Mouse (Mus musculus) MEL (cell line): ENCODE measurements around the gene Tnrc6c. TPM values are rescaled to one million over a fixed set of nuclear protein-coding genes. Genes with fewer than 3 reads are reported as not detected.
A peak's percentile ranks its signal among the peaks of the same experiment; 100 is the strongest.

Experiments
- DNase-seq: peaks from one replicate; pipeline ENCODE4 v3.0.0; 2011; ENCODE audit warnings: low read depth, low spot score
- H3K27ac ChIP-seq: 2 replicates; pipeline ENCODE4 v1.5.1; 2012; ENCODE audit warnings: low read depth, mild to moderate bottlenecking, control low read depth, low read length, moderate library complexity; ENCODE audit not compliant: control insufficient read depth
- H3K27me3 ChIP-seq, 2 experiments: fragments of 150-350 bp in 1 of 2; sonication (generic) in 1 of 2; 2 replicates each; pipeline ENCODE4 v1.6.1; 2012; ENCODE audit warnings: low read length in 2 of 2, mild to moderate bottlenecking in 2 of 2, improper control_type of control experiment in 1 of 2, moderate library complexity in 1 of 2; ENCODE audit not compliant: insufficient read depth in 2 of 2, control insufficient read depth in 1 of 2
- H3K36me3 ChIP-seq, 2 experiments: 2 replicates each; pipeline ENCODE4 v1.6.1; 2012 to 2014; ENCODE audit warnings: low read length in 2 of 2, improper control_type of control experiment in 1 of 2, inconsistent platforms in 1 of 2, mild to moderate bottlenecking in 1 of 2; ENCODE audit not compliant: insufficient read depth in 2 of 2, control insufficient read depth in 1 of 2
- H3K4me1 ChIP-seq, 2 experiments: fragments of 150-350 bp in 1 of 2; sonication (generic) in 1 of 2; 2 replicates each; pipeline ENCODE4 v1.6.1; 2012; ENCODE audit warnings: low read length in 2 of 2, improper control_type of control experiment in 1 of 2, mild to moderate bottlenecking in 1 of 2; ENCODE audit not compliant: insufficient read depth in 2 of 2, control insufficient read depth in 1 of 2
- H3K4me3 ChIP-seq, 2 experiments: fragments of 150-350 bp in 1 of 2; sonication (generic) in 1 of 2; 2 replicates each; pipeline ENCODE4 v1.5.1; 2012; ENCODE audit warnings: low read depth in 2 of 2, low read length in 2 of 2, mild to moderate bottlenecking in 2 of 2, moderate library complexity in 2 of 2, control low read depth in 1 of 2, improper control_type of control experiment in 1 of 2; ENCODE audit not compliant: control insufficient read depth in 1 of 2, insufficient read depth in 1 of 2
- H3K79me2 ChIP-seq: 2 replicates; pipeline ENCODE4 v1.6.1; 2012; ENCODE audit warnings: mild to moderate bottlenecking, low read length, moderate library complexity; ENCODE audit not compliant: control insufficient read depth, poor library complexity, insufficient read depth
- H3K9ac ChIP-seq: 2 replicates; pipeline ENCODE4 v1.6.1; 2012; ENCODE audit warnings: low read depth, mild to moderate bottlenecking, control low read depth, low read length, moderate library complexity; ENCODE audit not compliant: control insufficient read depth, poor library complexity, severe bottlenecking
- H3K9me3 ChIP-seq: fragments of 150-350 bp; sonication (generic); replicated peaks from 2 replicates; pipeline ENCODE4 v1.6.1; 2012; ENCODE audit warnings: mild to moderate bottlenecking, low read length, improper control_type of control experiment, moderate library complexity; ENCODE audit not compliant: insufficient read depth
- E2F4 ChIP-seq: IDR thresholded peaks from 2 replicates; pipeline ENCODE4 v1.6.1; 2011; ENCODE audit warnings: low read depth, low read length, improper control_type of control experiment, borderline replicate concordance
- ETS1 ChIP-seq: IDR thresholded peaks from 2 replicates; pipeline ENCODE4 v1.6.1; 2012; ENCODE audit warnings: low read depth, mild to moderate bottlenecking, inconsistent platforms, low read length, improper control_type of control experiment, moderate library complexity
- GABPA ChIP-seq: IDR thresholded peaks from 2 replicates; pipeline ENCODE4 v1.6.1; 2012; ENCODE audit warnings: low read depth, mild to moderate bottlenecking, inconsistent platforms, low read length, improper control_type of control experiment, moderate library complexity
- KAT2A ChIP-seq: conservative IDR thresholded peaks from 2 replicates; pipeline ENCODE4 v1.6.1; 2012; ENCODE audit warnings: low read depth, low read length, improper control_type of control experiment, inconsistent platforms
- MAFK ChIP-seq: IDR thresholded peaks from 2 replicates; pipeline ENCODE4 v1.6.1; 2011; ENCODE audit warnings: low read depth, mild to moderate bottlenecking, low read length, improper control_type of control experiment, borderline replicate concordance
- MAX ChIP-seq: IDR thresholded peaks from 2 replicates; pipeline ENCODE4 v1.6.1; 2011; ENCODE audit warnings: low read length, improper control_type of control experiment
- MEF2A ChIP-seq: IDR thresholded peaks from 2 replicates; pipeline ENCODE4 v1.6.1; 2014; ENCODE audit warnings: low read depth, mild to moderate bottlenecking, inconsistent platforms, low read length, improper control_type of control experiment; ENCODE audit not compliant: poor library complexity, insufficient replicate concordance, severe bottlenecking; ENCODE audit errors: extremely low read depth
- MXI1 ChIP-seq: IDR thresholded peaks from 2 replicates; pipeline ENCODE4 v1.6.1; 2011; ENCODE audit warnings: mild to moderate bottlenecking, low read depth, low read length, improper control_type of control experiment
- MYB ChIP-seq: IDR thresholded peaks from 2 replicates; pipeline ENCODE4 v1.6.1; 2011; ENCODE audit warnings: mild to moderate bottlenecking, low read depth, low read length, improper control_type of control experiment
- MYC ChIP-seq: IDR thresholded peaks from 2 replicates; pipeline ENCODE4 v1.6.1; 2011; ENCODE audit warnings: low read depth, mild to moderate bottlenecking, low read length, improper control_type of control experiment, moderate library complexity
- POLR2A ChIP-seq, 2 experiments: IDR thresholded peaks; 2 replicates each; pipeline ENCODE4 v1.6.1; 2011 to 2012; ENCODE audit warnings: low read length in 2 of 2, mild to moderate bottlenecking in 2 of 2, control low read depth in 1 of 2, improper control_type of control experiment in 1 of 2, low read depth in 1 of 2, moderate library complexity in 1 of 2; ENCODE audit not compliant: control insufficient read depth in 1 of 2, insufficient read depth in 1 of 2, poor library complexity in 1 of 2
- POLR2AphosphoS2 ChIP-seq: IDR thresholded peaks from 2 replicates; pipeline ENCODE4 v1.6.1; 2011; ENCODE audit warnings: low read length, improper control_type of control experiment
- POLR2AphosphoS5 ChIP-seq: IDR thresholded peaks from 2 replicates; pipeline ENCODE4 v1.6.1; 2012; ENCODE audit warnings: low read depth, borderline replicate concordance, mild to moderate bottlenecking, inconsistent platforms, low read length, moderate library complexity, mixed read lengths
- RAD21 ChIP-seq: IDR thresholded peaks from 2 replicates; pipeline ENCODE4 v1.6.1; 2011; ENCODE audit warnings: mild to moderate bottlenecking, low read depth, low read length, improper control_type of control experiment
- SIN3A ChIP-seq: IDR thresholded peaks from 2 replicates; pipeline ENCODE4 v1.6.1; 2012; ENCODE audit warnings: low read length, improper control_type of control experiment, inconsistent platforms
- SMC3 ChIP-seq: IDR thresholded peaks from 2 replicates; pipeline ENCODE4 v1.6.1; 2011; ENCODE audit warnings: low read depth, low read length, improper control_type of control experiment
- TBP ChIP-seq: IDR thresholded peaks from 2 replicates; pipeline ENCODE4 v1.8.0; 2011; ENCODE audit warnings: low read depth, low read length, improper control_type of control experiment
- TCF12 ChIP-seq: IDR thresholded peaks from 2 replicates; pipeline ENCODE4 v1.6.1; 2014; ENCODE audit warnings: low read depth, mild to moderate bottlenecking, inconsistent platforms, low read length, improper control_type of control experiment, moderate library complexity
- USF1 ChIP-seq: IDR thresholded peaks from 2 replicates; pipeline ENCODE4 v1.6.1; 2014; ENCODE audit warnings: low read depth, mild to moderate bottlenecking, inconsistent platforms, low read length, improper control_type of control experiment, moderate library complexity
- USF2 ChIP-seq, 2 experiments: IDR thresholded peaks; 2 replicates each; pipeline ENCODE4 v1.6.1; 2011 to 2012; ENCODE audit warnings: improper control_type of control experiment in 2 of 2, low read length in 2 of 2, borderline replicate concordance in 1 of 2, inconsistent platforms in 1 of 2, low read depth in 1 of 2, mild to moderate bottlenecking in 1 of 2; ENCODE audit not compliant: insufficient read depth in 1 of 2
- ZNF384 ChIP-seq: IDR thresholded peaks from 2 replicates; pipeline ENCODE4 v1.6.1; 2012; ENCODE audit warnings: low read depth, mild to moderate bottlenecking, inconsistent platforms, low read length, improper control_type of control experiment
- polyA plus RNA-seq, 2 experiments: library from polyadenylated mRNA; stranded (reverse) in 1 of 2; unstranded in 1 of 2; fragments of >175 nt in 1 of 2; fragments of >200 nt in 1 of 2; gene quantifications; 2 replicates each; pipeline versions ENCODE4 v1.2.1 to v1.2.4; 2012; ENCODE audit warnings: low replicate concordance in 2 of 2, low read depth in 1 of 2; ENCODE audit not compliant: insufficient read length in 2 of 2, insufficient read depth in 1 of 2, missing spikeins in 1 of 2
- total RNA-seq: library from RNA; depleted of rRNA; stranded (reverse); fragments of 300-350 nt; gene quantifications from 2 replicates; pipeline ENCODE4 v1.2.3, GENCODE M21; 2012

The Tnrc6c gene
- total and polyA plus RNA-seq, 3 experiments, result 16.0 to 19.1 TPM; not detected in 1

DNA sequence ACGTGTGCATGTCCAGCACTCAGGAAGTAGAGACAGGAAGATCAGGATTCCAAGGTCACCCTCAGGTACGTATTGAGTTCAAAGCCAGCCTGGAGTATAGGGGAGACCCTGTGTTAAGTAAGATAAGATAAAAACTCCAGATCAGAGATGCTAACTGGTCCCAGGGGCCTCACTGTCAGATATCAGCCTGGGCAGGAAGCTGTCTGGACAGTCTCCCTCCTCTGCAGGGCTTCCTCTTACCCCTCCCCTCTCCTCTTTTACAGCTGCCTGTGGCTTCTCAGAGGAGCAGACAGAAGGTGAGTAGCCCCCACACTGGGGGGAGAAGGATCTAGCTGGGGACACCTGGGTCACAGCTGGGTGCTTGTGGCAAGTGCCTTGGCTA is 144.1 kb downstream of the Tnrc6c start (continued):
- TF ChIP-seq KAT2A (no peak), E2F4 (no peak)

DNA sequence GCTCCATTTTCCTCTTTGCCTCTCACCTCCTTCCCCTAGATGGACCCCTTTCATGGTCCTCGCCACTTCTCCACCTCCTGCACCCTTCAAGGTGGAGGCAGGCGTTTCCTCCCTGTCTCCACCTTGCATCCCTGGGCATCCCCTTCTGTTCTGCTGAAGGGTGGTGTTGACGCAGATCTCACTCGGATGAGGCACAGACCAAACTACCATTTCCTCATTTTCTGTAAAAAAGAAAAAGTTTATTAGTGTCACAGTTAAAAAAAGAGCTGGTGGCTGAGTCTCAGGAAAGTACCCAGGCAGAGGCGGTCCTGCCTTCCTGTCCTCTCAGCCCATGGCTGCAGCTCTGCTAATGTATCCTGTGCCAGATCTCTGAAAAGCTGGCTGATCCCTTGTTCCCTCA is 145.1 kb downstream of the Tnrc6c start:
- peaks cover 11 to 30% of the 10 kb centered on the region in 2 experiments for H3K4me1 ChIP-seq
- no peak for TF ChIP-seq GABPA
- no peak for TF ChIP-seq RAD21
- no peak for TF ChIP-seq USF2 (IDR thresholded peaks at IDR 0.05; ENCODE audit: borderline replicate concordance in 1 of 2, insufficient read depth in 1 of 2, low read depth in 1 of 2, low read length in 2 of 2)
- TF ChIP-seq, all 39 proteins: peak for 0
- Histone ChIP-seq H3K36me3 (peaks cover 0 to 20% of the 10 kb centered on the region in 2 experiments; a peak in 2 of 4 replicates), H3K4me3 (no peak overlapping the region), H3K27me3 (no peaks in the 10 kb centered on the region), H3K9ac (no peak overlapping the region), H3K27ac (no peak overlapping the region), H3K79me2 (no peaks in the 10 kb centered on the region), H3K9me3 (no peaks in the 10 kb centered on the region)
- peak; percentile 45 for DNase-seq

DNA sequence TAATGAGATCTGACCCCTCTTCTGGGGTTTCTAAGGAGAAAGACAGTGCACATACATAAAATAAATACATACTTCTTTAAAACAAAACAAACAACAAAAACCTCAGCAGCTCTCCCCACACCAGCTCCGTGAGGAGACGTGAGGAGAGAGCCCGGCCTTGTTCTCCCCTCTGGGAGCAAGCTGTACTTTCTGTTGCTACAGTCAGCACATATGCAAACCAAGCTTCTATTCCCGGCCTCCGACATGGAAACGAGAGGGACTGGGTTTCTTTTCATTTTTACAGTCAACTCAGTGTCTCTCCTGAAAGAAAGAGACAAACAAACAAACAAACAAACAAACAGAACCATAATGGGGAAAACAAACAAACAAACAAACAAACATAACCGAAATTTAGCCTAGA is 145.9 kb downstream of the Tnrc6c start:
- Histone ChIP-seq H3K9ac (no peak overlapping the region), H3K9me3 (no peaks in the 10 kb centered on the region), H3K4me3 (no peak overlapping the region), H3K79me2 (no peaks in the 10 kb centered on the region), H3K36me3 (peaks cover 0 to 20% of the 10 kb centered on the region in 2 experiments; a peak in 2 of 4 replicates), H3K27me3 (no peaks in the 10 kb centered on the region), H3K4me1 (peaks cover 11 to 30% of the 10 kb centered on the region in 2 experiments), H3K27ac (no peak overlapping the region)
- no peak for TF ChIP-seq MAFK
- no peak for DNase-seq

DNA sequence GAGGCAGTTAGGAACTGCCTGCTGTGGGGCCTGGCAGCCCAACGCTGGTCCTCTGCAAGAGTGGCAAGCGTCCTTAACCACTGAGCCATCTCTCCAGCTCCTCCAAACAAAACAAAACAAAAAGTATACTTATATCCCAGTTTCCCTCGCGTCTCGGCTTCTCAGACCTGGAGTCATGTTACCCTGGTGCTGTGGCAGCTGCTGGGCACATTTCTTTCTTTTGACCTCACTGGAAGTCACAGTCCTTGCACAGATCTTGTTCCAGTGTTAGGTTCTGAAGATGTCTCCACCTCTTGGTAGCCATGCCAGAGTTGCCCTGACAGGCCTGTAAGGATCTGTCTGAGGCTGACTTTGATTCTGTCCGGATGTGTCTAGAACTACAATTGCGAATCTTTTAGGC is 147.6 kb downstream of the Tnrc6c start:
- peaks cover 11 to 30% of the 10 kb centered on the region in 2 experiments for H3K4me1 ChIP-seq
- TF ChIP-seq USF2 (IDR thresholded peaks at IDR 0.05; ENCODE audit: borderline replicate concordance in 1 of 2, insufficient read depth in 1 of 2, low read depth in 1 of 2, low read length in 2 of 2), result no peak
- TF ChIP-seq MAX, result no peak
- no peak for TF ChIP-seq TCF12
- no peak for TF ChIP-seq POLR2A (IDR thresholded peaks at IDR 0.05; ENCODE audit: control insufficient read depth in 1 of 2, insufficient read depth in 1 of 2, low read depth in 1 of 2, low read length in 2 of 2, poor library complexity in 1 of 2)
- no peak for TF ChIP-seq TBP
- no peak for TF ChIP-seq ETS1
- no peak for TF ChIP-seq POLR2AphosphoS5
- no peak for TF ChIP-seq ZNF384
- TF ChIP-seq POLR2AphosphoS2, result no peak
- no peak for TF ChIP-seq SIN3A
- no peak for TF ChIP-seq GABPA
- TF ChIP-seq MXI1, result no peak
- TF ChIP-seq MYB, result no peak
- no peak for TF ChIP-seq MAFK
- TF ChIP-seq SMC3, result no peak
- TF ChIP-seq KAT2A, result no peak
- TF ChIP-seq MYC, result no peak
- no peak for TF ChIP-seq MEF2A
- no peak for TF ChIP-seq USF1
- no peak overlapping the region for H3K27ac ChIP-seq
- no peak for DNase-seq
- peaks cover 0 to 20% of the 10 kb centered on the region in 2 experiments; a peak in 2 of 4 replicates for H3K36me3 ChIP-seq
- H3K9ac ChIP-seq, result no peak overlapping the region
- H3K79me2 ChIP-seq, result no peaks in the 10 kb centered on the region
- no peaks in the 10 kb centered on the region for H3K27me3 ChIP-seq
- no peaks in the 10 kb centered on the region for H3K9me3 ChIP-seq
- no peak overlapping the region for H3K4me3 ChIP-seq
